Mouse (Mus musculus): ENCODE measurements around the gene Ace2. TPM values are rescaled to one million over a fixed set of nuclear protein-coding genes. Genes with fewer than 3 reads are reported as not detected.

Gene Ace2
- polyA plus RNA-seq, 1 experiment from 2014 or later, result 0.88 TPM

DNA sequence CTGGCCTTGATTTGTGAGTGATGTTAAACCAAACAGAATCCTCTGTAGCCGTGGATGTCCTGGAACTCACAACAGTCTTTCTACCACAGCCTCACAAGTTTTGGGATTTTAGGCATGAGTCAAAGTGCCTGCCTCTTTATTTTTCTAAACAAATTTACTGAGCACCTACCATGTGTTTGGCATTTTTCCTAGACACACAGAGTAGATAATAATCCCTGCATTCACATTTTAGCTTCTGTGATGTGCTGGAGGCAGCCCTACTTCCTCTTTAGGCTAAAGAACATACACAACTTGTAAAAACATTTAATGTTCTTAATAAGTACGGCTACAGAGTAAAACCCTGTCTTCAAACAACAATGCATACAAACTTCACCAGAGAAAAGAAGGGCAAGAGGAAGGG is 31.9 kb downstream of the Ace2 start:
- Histone ChIP-seq H3K27me3 (ENCODE audit: control insufficient read depth, insufficient read depth, low read length) (0 out of 2 replicates have a peak, but pooled peaks cover 2% of the 10 kb centered on the region), H3K9ac (ENCODE audit: low read depth, low read length) (no peak overlapping the region), H3K4me2 (replicated peaks; ENCODE audit: low read depth, low read length) (no peak overlapping the region), H3K4me3 (ENCODE audit: low read depth, low read length) (no peak overlapping the region), H3K36me3 (ENCODE audit: control insufficient read depth, insufficient read depth, low read length) (no peaks in the 10 kb centered on the region), H3K27ac (ENCODE audit: low read depth, low read length) (no peak overlapping the region), H3K9me3 (ENCODE audit: control insufficient read depth, low read length) (no peaks in the 10 kb centered on the region), H3K4me1 (replicated peaks; ENCODE audit: control insufficient read depth, insufficient read depth, low read length) (no peaks in the 10 kb centered on the region)
- DNase-seq (ENCODE audit: low spot score) (no peak), ATAC-seq (ENCODE audit: low FRiP score) (no peak)
- 71% methylated on average over 2 of the region's 2 CpGs for WGBS

DNA sequence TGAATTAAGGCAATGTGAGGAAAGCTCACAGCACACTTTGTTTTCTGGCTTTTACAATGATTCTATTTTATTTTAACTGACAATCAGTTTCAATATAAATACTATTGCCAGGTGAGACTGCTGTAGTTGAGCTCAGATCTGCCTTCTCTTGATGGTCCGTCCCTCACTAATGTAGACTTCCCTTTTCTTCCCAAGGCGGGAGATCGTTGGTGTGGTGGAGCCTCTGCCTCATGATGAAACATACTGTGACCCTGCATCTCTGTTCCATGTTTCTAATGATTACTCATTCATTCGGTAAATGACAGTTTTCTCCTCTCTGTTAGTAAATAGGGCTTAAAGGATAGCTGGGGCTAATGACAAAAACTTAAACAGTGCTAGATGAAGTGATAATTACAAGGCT is 34.7 kb downstream of the Ace2 start:
- DNase-seq (ENCODE audit: low spot score) (no peak), ATAC-seq (ENCODE audit: low FRiP score) (no peak)
- no peaks in the 10 kb centered on the region for H3K4me1 ChIP-seq (replicated peaks; ENCODE audit: control insufficient read depth, insufficient read depth, low read length)
- 91% methylated on average over 4 of the region's 4 CpGs for WGBS
- H3K9ac ChIP-seq (ENCODE audit: low read depth, low read length), result no peak overlapping the region
- H3K4me2 ChIP-seq (replicated peaks; ENCODE audit: low read depth, low read length), result no peak overlapping the region
- no peaks in the 10 kb centered on the region for H3K36me3 ChIP-seq (ENCODE audit: control insufficient read depth, insufficient read depth, low read length)
- H3K9me3 ChIP-seq (ENCODE audit: control insufficient read depth, low read length), result no peaks in the 10 kb centered on the region
- H3K27ac ChIP-seq (ENCODE audit: low read depth, low read length), result no peak overlapping the region
- H3K27me3 ChIP-seq (ENCODE audit: control insufficient read depth, insufficient read depth, low read length), result no peaks in the 10 kb centered on the region
- no peak overlapping the region for H3K4me3 ChIP-seq (ENCODE audit: low read depth, low read length)

DNA sequence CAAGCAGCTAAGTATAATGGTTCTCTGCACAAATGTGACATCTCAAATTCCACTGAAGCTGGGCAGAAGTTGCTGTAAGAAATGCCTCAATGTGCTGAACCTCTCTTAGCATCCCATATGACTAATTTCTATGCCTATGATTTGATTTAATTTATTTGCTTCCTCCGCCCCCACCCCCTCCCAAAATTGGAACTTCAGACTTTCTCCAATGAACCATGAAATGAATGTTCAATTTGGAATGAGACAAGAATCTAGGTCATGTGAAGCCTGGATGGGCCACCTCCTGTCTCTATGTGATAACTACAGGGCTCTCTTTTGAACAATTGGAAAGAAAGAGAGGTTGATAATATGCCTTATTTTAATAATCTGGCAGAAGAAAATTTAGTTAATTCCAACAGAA is 36.2 kb downstream of the Ace2 start:
- H3K9me3 ChIP-seq (ENCODE audit: control insufficient read depth, low read length), result no peaks in the 10 kb centered on the region
- no peak overlapping the region for H3K4me2 ChIP-seq (replicated peaks; ENCODE audit: low read depth, low read length)
- no peak overlapping the region for H3K4me3 ChIP-seq (ENCODE audit: low read depth, low read length)
- no peak for DNase-seq (ENCODE audit: low spot score)
- no peak overlapping the region for H3K27ac ChIP-seq (ENCODE audit: low read depth, low read length)
- 86% methylated on average over 1 of the region's 1 CpGs for WGBS
- no peaks in the 10 kb centered on the region for H3K27me3 ChIP-seq (ENCODE audit: control insufficient read depth, insufficient read depth, low read length)
- ATAC-seq (ENCODE audit: low FRiP score), result no peak
- no peak overlapping the region for H3K9ac ChIP-seq (ENCODE audit: low read depth, low read length)
- no peaks in the 10 kb centered on the region for H3K4me1 ChIP-seq (replicated peaks; ENCODE audit: control insufficient read depth, insufficient read depth, low read length)
- no peaks in the 10 kb centered on the region for H3K36me3 ChIP-seq (ENCODE audit: control insufficient read depth, insufficient read depth, low read length)

DNA sequence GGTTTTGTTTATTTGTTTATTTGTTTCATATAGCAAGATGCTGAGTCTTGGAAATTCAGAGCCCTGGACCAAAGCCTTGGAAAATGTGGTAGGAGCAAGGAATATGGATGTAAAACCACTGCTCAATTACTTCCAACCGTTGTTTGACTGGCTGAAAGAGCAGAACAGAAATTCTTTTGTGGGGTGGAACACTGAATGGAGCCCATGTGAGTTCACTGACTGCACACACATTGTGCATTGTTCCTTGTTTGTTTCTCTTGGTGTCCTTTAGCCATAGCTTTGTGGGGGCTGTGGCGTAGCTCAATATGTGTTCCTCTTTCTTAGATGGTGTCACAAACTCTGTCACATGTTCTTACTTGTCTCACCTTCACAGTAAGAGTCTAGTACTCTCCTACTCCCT is 36.6 kb downstream of the Ace2 start:
- no peak overlapping the region for H3K4me2 ChIP-seq (replicated peaks; ENCODE audit: low read depth, low read length)
- ATAC-seq (ENCODE audit: low FRiP score) (no peak), DNase-seq (ENCODE audit: low spot score) (no peak)
- WGBS, result 50% methylated on average over 2 of the region's 2 CpGs
- H3K9ac ChIP-seq (ENCODE audit: low read depth, low read length), result no peak overlapping the region
- H3K36me3 ChIP-seq (ENCODE audit: control insufficient read depth, insufficient read depth, low read length), result no peaks in the 10 kb centered on the region
- no peaks in the 10 kb centered on the region for H3K9me3 ChIP-seq (ENCODE audit: control insufficient read depth, low read length)
- H3K4me3 ChIP-seq (ENCODE audit: low read depth, low read length), result no peak overlapping the region
- no peaks in the 10 kb centered on the region for H3K4me1 ChIP-seq (replicated peaks; ENCODE audit: control insufficient read depth, insufficient read depth, low read length)
- H3K27me3 ChIP-seq (ENCODE audit: control insufficient read depth, insufficient read depth, low read length), result no peaks in the 10 kb centered on the region
- H3K27ac ChIP-seq (ENCODE audit: low read depth, low read length), result no peak overlapping the region

DNA sequence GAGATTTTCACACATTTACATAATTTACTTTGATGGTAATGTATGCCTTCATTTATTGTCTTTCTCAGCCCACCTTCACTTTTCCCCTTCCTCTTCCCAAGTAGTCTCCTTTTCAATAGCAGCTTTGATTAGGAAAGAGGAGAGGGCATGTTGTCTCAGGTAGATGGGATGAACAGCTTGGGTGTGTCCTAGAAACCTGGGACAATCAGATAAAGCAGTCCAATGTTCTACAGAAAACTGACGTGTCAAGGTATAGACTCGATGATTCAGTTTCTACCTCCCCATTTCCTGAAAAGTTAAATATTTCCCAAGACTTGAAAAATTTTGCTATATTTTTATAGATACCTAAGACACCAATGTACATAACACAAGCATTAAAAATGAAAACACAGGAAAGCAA is 39.7 kb downstream of the Ace2 start:
- Histone ChIP-seq H3K9me3 (ENCODE audit: control insufficient read depth, low read length) (no peaks in the 10 kb centered on the region), H3K4me1 (replicated peaks; ENCODE audit: control insufficient read depth, insufficient read depth, low read length) (no peaks in the 10 kb centered on the region)
- WGBS, result 84% methylated on average over 2 of the region's 2 CpGs

DNA sequence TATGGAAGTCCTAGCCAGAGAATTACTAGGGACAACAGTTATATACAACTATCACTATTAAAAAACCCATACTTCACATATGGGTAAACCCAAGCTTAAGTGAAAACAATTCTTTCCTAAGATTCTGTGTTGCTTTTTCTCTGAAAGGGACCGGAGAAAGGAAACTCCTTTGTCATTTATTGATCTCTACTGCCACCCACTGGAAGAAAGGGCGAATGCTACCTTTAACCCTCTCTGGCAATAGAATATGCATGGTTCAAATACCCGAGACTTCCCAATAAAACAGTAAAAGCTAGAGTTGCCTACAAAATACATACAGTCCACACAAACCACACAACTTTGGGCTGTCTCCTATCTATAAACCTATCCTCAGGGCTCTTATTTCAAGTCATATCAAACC is 40.6 kb downstream of the Ace2 start:
- Histone ChIP-seq H3K4me2 (replicated peaks; ENCODE audit: low read depth, low read length) (no peak overlapping the region), H3K27ac (ENCODE audit: low read depth, low read length) (no peak overlapping the region), H3K27me3 (ENCODE audit: control insufficient read depth, insufficient read depth, low read length) (no peaks in the 10 kb centered on the region), H3K9ac (ENCODE audit: low read depth, low read length) (no peak overlapping the region), H3K4me3 (ENCODE audit: low read depth, low read length) (no peak overlapping the region), H3K36me3 (ENCODE audit: control insufficient read depth, insufficient read depth, low read length) (no peaks in the 10 kb centered on the region), H3K9me3 (ENCODE audit: control insufficient read depth, low read length) (no peaks in the 10 kb centered on the region), H3K4me1 (replicated peaks; ENCODE audit: control insufficient read depth, insufficient read depth, low read length) (no peaks in the 10 kb centered on the region)
- DNase-seq (ENCODE audit: low spot score) (peak; percentile 64), ATAC-seq (ENCODE audit: low FRiP score) (no peak)
- WGBS, result 25% methylated on average over 3 of the region's 3 CpGs

More for the DNA sequence above, 39.7 kb downstream of the Ace2 start:
- Histone ChIP-seq H3K27ac (ENCODE audit: low read depth, low read length) (no peak overlapping the region), H3K9ac (ENCODE audit: low read depth, low read length) (no peak overlapping the region), H3K36me3 (ENCODE audit: control insufficient read depth, insufficient read depth, low read length) (no peaks in the 10 kb centered on the region), H3K4me2 (replicated peaks; ENCODE audit: low read depth, low read length) (no peak overlapping the region), H3K4me3 (ENCODE audit: low read depth, low read length) (no peak overlapping the region), H3K27me3 (ENCODE audit: control insufficient read depth, insufficient read depth, low read length) (no peaks in the 10 kb centered on the region)
- DNase-seq (ENCODE audit: low spot score) (no peak), ATAC-seq (ENCODE audit: low FRiP score) (no peak)

- DNase-seq (ENCODE audit: low spot score) (peak; percentile 65), ATAC-seq (ENCODE audit: low FRiP score) (no peak; the same call in 1 of the 2 replicates)
- no peaks in the 10 kb centered on the region for H3K4me1 ChIP-seq (replicated peaks; ENCODE audit: control insufficient read depth, insufficient read depth, low read length)
- no peak overlapping the region for H3K4me3 ChIP-seq (ENCODE audit: low read depth, low read length)
- H3K9me3 ChIP-seq (ENCODE audit: control insufficient read depth, low read length), result no peaks in the 10 kb centered on the region
- H3K27ac ChIP-seq (ENCODE audit: low read depth, low read length), result no peak overlapping the region
- 37% methylated on average over 3 of the region's 3 CpGs for WGBS
- no peaks in the 10 kb centered on the region for H3K36me3 ChIP-seq (ENCODE audit: control insufficient read depth, insufficient read depth, low read length)
- H3K4me2 ChIP-seq (replicated peaks; ENCODE audit: low read depth, low read length), result no peak overlapping the region
- H3K27me3 ChIP-seq (ENCODE audit: control insufficient read depth, insufficient read depth, low read length), result no peaks in the 10 kb centered on the region
- H3K9ac ChIP-seq (ENCODE audit: low read depth, low read length), result no peak overlapping the region
Observed at GRCm38 (mm10) chrX:164183844-164184243, 44.7 kb downstream of the Ace2 start.

GRCm38 (mm10) chrX:164189880-164190279 is 50.7 kb downstream of the Ace2 start:
- DNase-seq (ENCODE audit: low spot score) (no peak), ATAC-seq (ENCODE audit: low FRiP score) (no peak)
- Histone ChIP-seq H3K4me2 (replicated peaks; ENCODE audit: low read depth, low read length) (no peak overlapping the region), H3K27ac (ENCODE audit: low read depth, low read length) (no peak overlapping the region), H3K4me3 (ENCODE audit: low read depth, low read length) (no peak overlapping the region), H3K36me3 (ENCODE audit: control insufficient read depth, insufficient read depth, low read length) (no peaks in the 10 kb centered on the region), H3K9me3 (ENCODE audit: control insufficient read depth, low read length) (no peaks in the 10 kb centered on the region), H3K4me1 (replicated peaks; ENCODE audit: control insufficient read depth, insufficient read depth, low read length) (no peaks in the 10 kb centered on the region), H3K27me3 (ENCODE audit: control insufficient read depth, insufficient read depth, low read length) (no peaks in the 10 kb centered on the region), H3K9ac (ENCODE audit: low read depth, low read length) (no peak overlapping the region)

GRCm38 (mm10) chrX:164197679-164198078 is 58.5 kb downstream of the Ace2 start:
- 91% methylated on average over 2 of the region's 2 CpGs for WGBS
- H3K4me1 ChIP-seq (replicated peaks; ENCODE audit: control insufficient read depth, insufficient read depth, low read length), result no peaks in the 10 kb centered on the region
- H3K9ac ChIP-seq (ENCODE audit: low read depth, low read length), result no peak overlapping the region
- ATAC-seq (ENCODE audit: low FRiP score) (no peak), DNase-seq (ENCODE audit: low spot score) (no peak)
- no peak overlapping the region for H3K27ac ChIP-seq (ENCODE audit: low read depth, low read length)
- no peaks in the 10 kb centered on the region for H3K9me3 ChIP-seq (ENCODE audit: control insufficient read depth, low read length)
- no peaks in the 10 kb centered on the region for H3K36me3 ChIP-seq (ENCODE audit: control insufficient read depth, insufficient read depth, low read length)
- no peaks in the 10 kb centered on the region; the same call in 1 of the 2 replicates for H3K27me3 ChIP-seq (ENCODE audit: control insufficient read depth, insufficient read depth, low read length)
- no peak overlapping the region for H3K4me3 ChIP-seq (ENCODE audit: low read depth, low read length)
- H3K4me2 ChIP-seq (replicated peaks; ENCODE audit: low read depth, low read length), result no peak overlapping the region
